Mouse (Mus musculus) hindbrain, postnatal 0 days (tissue): ENCODE results near the gene Tubg2. TPM values are rescaled to one million over a fixed set of nuclear protein-coding genes. Genes with fewer than 3 reads are reported as not detected.

Source experiments
- ATAC-seq: fragments of 200-750 bp; cut with Nextera tagmentation; 2 replicates; pipeline ENCODE4 v1.8.0; 2017; ENCODE audit warnings: mild to moderate bottlenecking, moderate TSS enrichment, moderate library complexity
- DNase-seq: peaks from one replicate; pipeline ENCODE4 v3.0.0-alpha.2; 2015; ENCODE audit warnings: low spot score
- H3K27ac ChIP-seq: fragments of 300-500 bp; sonication (generic); 2 replicates; pipeline ENCODE4 v1.5.1; 2014; ENCODE audit warnings: mild to moderate bottlenecking
- H3K27me3 ChIP-seq: fragments of 300-500 bp; sonication (generic); 2 replicates; pipeline ENCODE4 v1.6.1; 2014; ENCODE audit warnings: low read length, mixed read lengths; ENCODE audit not compliant: insufficient read depth
- H3K36me3 ChIP-seq: fragments of 300-500 bp; sonication (generic); 2 replicates; pipeline ENCODE4 v1.6.1; 2014; ENCODE audit warnings: low read length, mixed read lengths; ENCODE audit not compliant: insufficient read depth
- H3K4me1 ChIP-seq: fragments of 300-500 bp; sonication (generic); 2 replicates; pipeline ENCODE4 v1.6.1; 2014; ENCODE audit warnings: antibody characterized with exemption, low read length, mixed read lengths; ENCODE audit not compliant: insufficient read depth
- H3K4me2 ChIP-seq: fragments of 300-500 bp; sonication (generic); 2 replicates; pipeline ENCODE4 v1.6.1; 2014; ENCODE audit warnings: low read depth, mild to moderate bottlenecking, low read length, moderate library complexity, mixed read lengths
- H3K4me3 ChIP-seq: fragments of 300-500 bp; sonication (generic); 2 replicates; pipeline ENCODE4 v1.5.1; 2014; ENCODE audit warnings: low read length
- H3K9ac ChIP-seq: fragments of 300-500 bp; sonication (generic); replicated peaks from 2 replicates; pipeline ENCODE4 v1.6.1; 2014; ENCODE audit warnings: mild to moderate bottlenecking, low read length, moderate library complexity, mixed read lengths
- H3K9me3 ChIP-seq: fragments of 300-500 bp; sonication (generic); 2 replicates; pipeline ENCODE4 v1.6.1; 2016; ENCODE audit warnings: low read length, mixed read lengths
- CTCF ChIP-seq: IDR thresholded peaks from 2 replicates; pipeline ENCODE4 v1.5.1; 2016; ENCODE audit warnings: antibody characterized with exemption, control low read depth, low read depth
- WGBS: fragments of 180-500 bp; shearing (Covaris S2); extraction: QIAGEN DNeasy Blood & Tissue Kit; methylation state at CpG from one replicate; pipeline ENCODE4 v1.1.7; 2014; 5-methylcytosine and 5-hydroxymethylcytosine counted together
- polyA plus RNA-seq: library from polyadenylated mRNA; unstranded; fragments of >200 nt; fragmentation: Nextera tagmentation; extraction: Ambion mirVana; gene quantifications from 2 replicates; pipeline ENCODE4 v1.2.1, GENCODE M21; 2015
- total RNA-seq: library from RNA; depleted of rRNA; stranded (reverse); fragments of >200 nt; gene quantifications from 2 replicates; pipeline ENCODE4 v1.2.3, GENCODE M21; 2014

Tubg2 gene
- total and polyA plus RNA-seq, 2 experiments from 2014 or later, result 29.7 to 62.8 TPM

GRCm38 (mm10) chr11:101190913-101191907 lies 35.5 kb downstream of the Tubg2 start:
- Histone ChIP-seq H3K36me3 (peaks cover 5% of the 10 kb centered on the region), H3K9me3 (no peaks in the 10 kb centered on the region), H3K4me1 (peaks cover 10% of the 10 kb centered on the region), H3K9ac (no peak overlapping the region), H3K4me3 (no peak overlapping the region), H3K4me2 (no peak overlapping the region), H3K27me3 (no peaks in the 10 kb centered on the region), H3K27ac (peak overlapping the region; percentile 82; the same call in 1 of the 2 replicates)
- TF ChIP-seq CTCF, result no peak
- DNase-seq (peak; percentile 33), ATAC-seq (no peak)
- 51% methylated on average over 17 of the region's 17 CpGs for WGBS

GRCm38 (mm10) chr11:101191919-101192470 lies 36.3 kb downstream of the Tubg2 start:
- no peak overlapping the region for H3K9ac ChIP-seq
- no peak for TF ChIP-seq CTCF
- H3K9me3 ChIP-seq, result no peaks in the 10 kb centered on the region
- H3K4me3 ChIP-seq, result no peak overlapping the region
- H3K4me1 ChIP-seq, result peaks cover 10% of the 10 kb centered on the region
- H3K27ac ChIP-seq, result peak overlapping the region; percentile 82; the same call in 1 of the 2 replicates
- H3K36me3 ChIP-seq, result peaks cover 5% of the 10 kb centered on the region
- no peak for DNase-seq
- H3K27me3 ChIP-seq, result no peaks in the 10 kb centered on the region
- WGBS, result 59% methylated on average over 4 of the region's 4 CpGs
- ATAC-seq, result no peak
- H3K4me2 ChIP-seq, result no peak overlapping the region

GRCm38 (mm10) chr11:101192646-101193045 lies 36.9 kb downstream of the Tubg2 start:
- ATAC-seq, result no peak
- WGBS, result 68% methylated on average over 6 of the region's 6 CpGs
- no peaks in the 10 kb centered on the region for H3K27me3 ChIP-seq

GRCm38 (mm10) chr11:101193076-101193475 lies 37.4 kb downstream of the Tubg2 start:
- Histone ChIP-seq H3K27ac (no peak overlapping the region), H3K4me3 (no peak overlapping the region), H3K27me3 (no peaks in the 10 kb centered on the region), H3K36me3 (peaks cover 12% of the 10 kb centered on the region), H3K9ac (no peak overlapping the region), H3K4me1 (peaks cover 10% of the 10 kb centered on the region), H3K9me3 (no peaks in the 10 kb centered on the region), H3K4me2 (no peak overlapping the region)
- TF ChIP-seq CTCF, result no peak
- ATAC-seq, result no peak
- DNase-seq, result no peak
- WGBS, result 81% methylated on average over 7 of the region's 7 CpGs

More at GRCm38 (mm10) chr11:101192646-101193045, 36.9 kb downstream of the Tubg2 start:
- TF ChIP-seq CTCF, result no peak
- no peak for DNase-seq
- no peak overlapping the region for H3K9ac ChIP-seq
- no peak overlapping the region for H3K4me2 ChIP-seq
- no peaks in the 10 kb centered on the region for H3K9me3 ChIP-seq
- H3K27ac ChIP-seq, result no peak overlapping the region
- H3K4me3 ChIP-seq, result no peak overlapping the region
- peaks cover 10% of the 10 kb centered on the region for H3K4me1 ChIP-seq
- peaks cover 9% of the 10 kb centered on the region for H3K36me3 ChIP-seq

- ATAC-seq (no peak), DNase-seq (no peak)
- Histone ChIP-seq H3K9me3 (no peaks in the 10 kb centered on the region), H3K9ac (no peak overlapping the region), H3K27ac (no peak overlapping the region), H3K4me3 (no peak overlapping the region), H3K4me2 (no peak overlapping the region), H3K4me1 (peaks cover 8% of the 10 kb centered on the region), H3K27me3 (no peaks in the 10 kb centered on the region), H3K36me3 (peaks cover 21% of the 10 kb centered on the region)
- 71% methylated on average over 5 of the region's 5 CpGs for WGBS
- TF ChIP-seq CTCF, result no peak
Observed at GRCm38 (mm10) chr11:101194137-101194536, 38.4 kb downstream of the Tubg2 start.

- H3K4me1 ChIP-seq, result peaks cover 6% of the 10 kb centered on the region; the same call in 1 of the 2 replicates
- H3K27ac ChIP-seq, result no peak overlapping the region
- H3K4me3 ChIP-seq, result no peak overlapping the region
- WGBS, result 91% methylated on average over 6 of the region's 6 CpGs
- no peak for ATAC-seq
- H3K36me3 ChIP-seq, result peaks cover 26% of the 10 kb centered on the region
- no peak overlapping the region for H3K4me2 ChIP-seq
- H3K27me3 ChIP-seq, result no peaks in the 10 kb centered on the region
- H3K9me3 ChIP-seq, result no peaks in the 10 kb centered on the region
- H3K9ac ChIP-seq, result no peak overlapping the region
- no peak for TF ChIP-seq CTCF
- DNase-seq, result no peak
Observed at GRCm38 (mm10) chr11:101194643-101195042, 38.9 kb downstream of the Tubg2 start.
